Mouse (Mus musculus): ENCODE results near the gene Trim38.

The Trim38 gene

DNA sequence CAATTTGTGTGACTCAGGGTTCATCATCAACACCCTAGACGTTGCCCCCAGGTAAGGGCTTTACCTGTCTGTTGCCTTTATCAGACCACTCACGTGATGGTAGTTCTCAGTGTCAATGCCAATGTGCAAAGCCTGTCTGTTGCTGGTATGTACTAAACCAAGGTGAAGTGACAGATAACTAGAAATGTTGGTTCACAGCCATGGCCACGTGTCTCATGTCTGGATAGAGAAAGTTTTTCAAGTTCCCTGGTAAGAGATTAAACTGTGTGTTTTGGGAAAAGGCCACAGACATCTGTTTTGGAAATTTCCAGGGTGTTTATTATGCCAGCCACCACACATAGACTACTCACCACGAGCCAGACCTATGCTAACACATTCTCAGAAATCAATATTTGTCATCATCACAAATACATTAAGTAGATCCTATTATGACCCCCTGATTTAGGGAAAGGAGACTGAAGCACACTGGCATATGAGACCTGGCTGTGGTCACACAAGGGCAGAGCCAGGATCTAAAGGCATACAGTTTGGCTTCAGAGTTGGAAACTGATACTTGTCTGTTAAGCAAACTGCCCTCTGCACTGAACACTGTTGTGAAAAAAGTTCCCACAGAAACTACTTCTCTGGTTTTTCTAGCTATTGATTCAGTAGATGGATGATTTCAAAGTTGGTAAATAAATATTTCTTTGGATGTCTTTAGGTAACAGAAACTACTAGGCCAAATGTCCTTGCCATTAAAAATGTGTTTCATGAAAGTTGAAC is 50.6 kb downstream of the Trim38 start:
- intact Hi-C loops (cut with DNase I) = no loop called here

DNA sequence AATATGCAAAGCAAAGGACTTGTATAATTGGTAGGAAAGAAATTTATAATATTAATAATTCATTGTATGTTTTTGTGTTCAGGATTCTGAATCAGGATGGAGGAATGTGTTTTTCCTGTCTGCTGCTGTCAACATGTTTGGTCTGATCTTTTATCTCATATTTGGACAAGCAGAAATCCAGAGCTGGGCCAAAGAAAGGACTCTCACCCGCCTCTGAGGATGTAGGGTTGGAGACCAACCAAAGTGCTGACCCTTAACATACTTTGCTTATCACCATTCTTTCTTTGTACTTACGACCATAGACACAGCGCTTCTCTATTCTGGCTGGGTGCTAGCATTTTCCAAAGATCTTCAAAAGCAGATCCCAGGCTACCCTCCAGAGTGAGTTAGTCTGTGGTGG is 52.5 kb downstream of the Trim38 start:
- intact Hi-C loops (cut with DNase I) = no loop called here

DNA sequence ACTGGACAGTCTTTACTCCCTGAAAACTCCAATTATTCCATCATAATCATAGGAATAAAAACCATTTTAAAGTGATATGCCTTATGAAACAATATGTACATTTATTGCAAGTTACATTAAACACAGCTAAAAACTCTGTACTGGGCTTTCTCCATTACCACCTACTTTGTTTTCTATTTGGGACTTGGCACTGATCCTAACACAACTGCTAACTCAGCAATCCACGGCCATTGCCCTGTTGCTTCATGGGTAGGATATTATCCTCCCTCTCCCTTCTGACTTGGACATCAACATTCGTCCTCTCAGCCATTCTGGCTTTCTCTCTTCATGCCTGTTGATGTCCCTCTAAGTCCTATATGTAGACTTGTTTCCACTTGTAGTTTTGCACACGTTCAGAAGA is 56.9 kb downstream of the Trim38 start:
- intact Hi-C loops (cut with DNase I) = no loop called here

DNA sequence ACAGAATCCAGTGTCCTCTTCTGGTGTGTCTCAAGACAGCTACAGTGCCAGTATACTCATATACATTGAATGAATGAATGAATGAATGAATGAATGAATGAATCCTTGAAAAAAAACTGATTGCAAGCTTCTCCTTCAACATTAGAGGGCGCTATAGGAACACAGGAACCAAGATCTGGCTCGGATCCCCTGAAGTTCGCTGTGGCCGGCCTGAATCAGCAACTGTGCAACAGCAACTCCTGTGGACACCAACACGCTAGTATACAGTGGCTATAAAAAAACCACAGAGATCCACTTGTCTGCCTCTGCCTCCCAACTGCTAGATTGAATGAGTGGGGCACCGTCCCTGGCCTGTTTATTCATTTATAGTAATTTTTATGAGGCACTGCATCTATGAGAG is 63.3 kb downstream of the Trim38 start:
- intact Hi-C loops (cut with DNase I) = loop anchor here (2.0 to 10.0 kb wide), 3 partner anchors 52 to 452 kb away; partner anchors contain the start of gene Carmil1

DNA sequence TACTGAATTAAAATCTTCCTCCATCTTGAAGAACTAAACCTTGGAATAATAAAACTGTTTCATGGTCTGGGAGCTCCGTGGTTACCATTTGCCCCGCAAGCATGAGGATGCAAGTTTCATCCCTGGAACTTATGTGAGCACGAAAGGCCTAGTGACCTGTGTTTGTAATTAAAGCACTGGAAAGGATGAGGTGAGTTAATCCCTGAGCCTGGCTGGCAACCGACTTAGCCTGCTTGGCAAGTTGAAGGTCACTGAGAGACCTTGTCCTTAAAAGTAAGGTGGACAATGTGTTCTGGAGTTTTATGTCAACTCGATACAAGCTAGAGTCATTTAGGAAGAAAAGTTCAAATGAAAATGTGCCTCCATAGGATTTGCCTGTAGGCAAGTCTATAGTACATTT is 65.1 kb downstream of the Trim38 start:
- intact Hi-C loops (cut with DNase I) = loop anchor here (5.0 to 10.0 kb wide), 2 partner anchors 267 to 450 kb away; partner anchors contain the start of gene Carmil1

DNA sequence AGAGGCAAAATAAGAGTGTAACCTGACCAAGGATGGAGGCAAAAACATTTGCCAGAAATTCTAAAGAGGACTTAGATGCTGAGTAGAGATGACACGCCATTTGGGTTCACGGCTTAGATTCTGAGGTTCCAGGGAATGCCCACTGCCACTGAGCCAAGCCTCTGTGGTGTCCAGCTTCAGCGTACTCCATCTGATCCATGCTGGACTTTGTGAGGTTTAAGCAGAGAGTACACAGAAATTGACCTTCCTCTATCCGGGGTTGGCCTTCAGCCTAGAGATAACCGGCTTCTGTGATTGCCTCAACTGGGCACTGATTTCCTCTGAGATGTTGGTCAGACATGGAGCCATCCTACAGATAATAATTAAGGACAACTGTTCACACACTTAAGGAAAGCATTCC is 66.9 kb downstream of the Trim38 start:
- intact Hi-C loops (cut with DNase I) = loop anchor here (5.0 to 10.0 kb wide), 2 partner anchors 266 to 448 kb away; partner anchors contain the start of gene Carmil1

DNA sequence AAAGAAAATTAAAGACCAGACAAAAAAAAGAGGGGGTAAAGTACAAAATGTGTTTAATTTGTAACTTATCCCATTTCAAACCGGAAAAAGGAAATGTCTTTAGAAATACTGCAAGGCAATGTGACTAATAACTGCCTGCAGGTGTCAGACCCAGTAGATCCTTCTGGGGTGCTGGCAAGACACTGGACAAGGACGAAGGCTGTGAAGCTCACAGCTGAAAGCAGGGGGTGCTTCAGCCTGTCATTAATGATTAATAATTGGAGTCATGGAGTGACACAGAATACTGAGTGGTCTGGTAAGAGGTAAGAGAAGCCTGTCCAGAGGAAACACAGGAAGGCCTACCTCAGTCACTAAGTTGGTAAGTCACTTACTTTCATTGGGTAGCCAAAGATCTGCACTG is 69.6 kb downstream of the Trim38 start, which contains the start of gene Slc17a3:
TSS of gene Slc17a3 (plus strand) at position 127 of the 400 bp plus-strand sequence.
- intact Hi-C loops (cut with DNase I) = loop anchor here (5.0 to 10.0 kb wide), 2 partner anchors 263 to 445 kb away; partner anchors contain the start of gene Carmil1

Small RNA genes lying within 50 kb of the gene (microRNA-seq; reads per million reads assigned to microRNA genes)
- 0 reads per million in 2 experiments for gene Gm44314
- gene Gm44484 = 0 reads per million in 2 experiments

Data from adrenal gland (tissue).